Mouse (Mus musculus): Measurements from ENCODE around the gene Tent2. TPM values are rescaled to one million over a fixed set of nuclear protein-coding genes. Genes with fewer than 3 reads are reported as not detected.

Gene Tent2
- polyA plus RNA-seq, 1 experiment, result 10.9 TPM

DNA sequence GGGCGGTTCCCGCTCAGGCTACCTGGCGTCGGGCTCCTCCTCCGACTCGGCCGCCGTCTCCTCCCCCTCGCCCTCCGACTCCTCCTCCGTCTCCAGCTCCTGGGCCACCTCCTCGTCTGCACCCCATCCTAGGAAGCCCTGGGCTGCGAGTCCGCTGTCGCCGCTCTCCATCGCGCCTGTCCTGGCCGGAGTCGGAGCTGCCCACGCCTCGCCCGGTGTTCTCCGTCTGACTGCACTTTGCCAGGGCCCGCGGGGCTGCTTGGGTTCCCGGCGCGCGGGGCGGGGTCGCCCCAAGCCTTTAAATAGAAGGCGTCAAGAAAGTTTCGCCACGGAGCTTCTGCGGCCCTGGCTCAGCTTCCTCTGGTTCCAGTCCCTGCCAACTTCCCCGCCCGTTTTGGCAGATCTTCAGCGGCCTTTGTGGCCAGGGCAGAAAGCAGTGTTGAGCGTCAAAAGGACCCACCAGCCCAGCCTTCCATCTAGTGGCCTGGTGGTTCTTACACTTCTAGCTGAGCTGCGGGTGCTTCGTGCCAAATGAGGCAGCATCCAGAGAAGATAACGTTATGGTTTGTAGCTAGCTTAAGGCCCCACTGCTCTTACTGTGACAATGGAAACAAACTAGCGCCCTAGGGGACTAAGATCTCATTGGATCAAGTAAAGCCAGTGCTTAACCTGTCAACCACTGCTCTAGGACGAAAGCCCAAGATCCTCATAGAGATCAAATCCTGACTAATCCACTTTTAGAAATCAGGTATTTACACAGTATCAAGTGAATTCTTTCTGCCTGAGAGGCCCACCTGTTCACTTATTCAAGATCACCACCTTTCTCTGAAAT is 47.6 kb downstream of the Tent2 start, which contains the start of gene Cmya5:
TSS of gene Cmya5 (minus strand) at position 389 of the 832 bp plus-strand sequence.
- peak; percentile 50 for DNase-seq (ENCODE audit: low read depth, low spot score)
- WGBS, result 4% methylated on average over 45 of the region's 45 CpGs

DNA sequence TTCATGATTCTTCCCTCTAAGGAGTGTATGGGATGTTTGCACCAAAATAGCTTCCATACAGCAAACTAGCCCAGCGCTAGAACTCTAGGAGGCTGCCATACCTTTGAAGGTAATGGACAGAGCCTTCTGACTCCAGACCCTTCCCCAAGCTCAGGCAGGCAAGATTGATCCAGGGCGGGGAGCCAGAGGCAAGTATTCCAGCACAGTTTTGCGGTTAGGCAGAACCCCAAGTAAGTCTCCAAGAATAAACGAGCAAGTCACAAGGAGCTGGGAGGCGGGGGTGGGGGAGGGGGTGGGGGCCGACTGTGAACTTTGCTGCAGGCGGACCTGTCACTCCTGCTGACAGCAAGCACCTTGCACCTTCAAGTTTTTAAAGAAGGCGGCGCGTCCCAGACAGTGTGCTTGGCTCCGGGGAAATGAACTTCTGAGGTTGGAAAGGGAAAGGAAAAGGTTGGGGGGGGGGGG is 48.3 kb downstream of the Tent2 start:
- no peak for DNase-seq (ENCODE audit: low read depth, low spot score)
- WGBS, result 7% methylated on average over 11 of the region's 11 CpGs

DNA sequence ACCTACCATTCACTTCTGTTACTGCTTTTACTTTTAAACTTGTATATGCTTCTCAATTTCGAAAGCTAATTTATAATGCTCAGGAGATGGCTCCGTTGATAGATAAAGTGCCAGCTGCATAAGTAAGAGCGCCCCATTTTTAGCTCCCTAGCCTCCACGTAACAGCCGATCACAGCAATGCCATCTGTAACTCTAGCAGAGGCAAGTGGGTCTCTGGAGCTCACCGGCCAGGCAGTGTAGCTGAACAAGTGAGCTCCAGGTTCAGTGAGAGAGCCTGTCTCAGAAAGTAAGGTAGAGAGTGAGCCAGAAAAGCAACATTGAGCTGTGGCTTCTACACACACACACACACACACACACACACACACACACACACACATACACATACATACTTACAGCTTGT is 51.0 kb downstream of the Tent2 start:
- no peak for DNase-seq (ENCODE audit: low read depth, low spot score)
- 96% methylated on average over 6 of the region's 6 CpGs for WGBS

DNA sequence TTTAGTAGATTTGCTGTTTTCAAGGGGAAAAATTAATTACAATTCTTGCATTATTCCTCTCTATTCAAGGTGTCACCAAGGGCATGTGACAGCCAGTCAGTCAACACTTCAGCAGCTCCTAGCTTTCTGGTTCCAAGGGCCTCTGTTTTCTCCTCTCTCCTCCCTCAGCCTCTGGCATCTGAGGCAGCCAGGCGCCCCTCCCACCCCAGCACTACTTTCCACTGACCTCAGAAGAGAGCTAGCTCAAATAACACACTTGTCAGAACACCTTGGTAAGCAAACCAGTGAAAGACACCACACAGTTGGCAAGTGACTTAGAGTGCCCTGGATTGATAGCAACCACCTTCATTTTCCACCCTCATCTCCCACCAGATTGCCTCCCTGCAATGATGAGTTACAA is 54.1 kb downstream of the Tent2 start:
- no peak for DNase-seq (ENCODE audit: low read depth, low spot score)
- WGBS, result 48% methylated on average over 1 of the region's 1 CpGs

DNA sequence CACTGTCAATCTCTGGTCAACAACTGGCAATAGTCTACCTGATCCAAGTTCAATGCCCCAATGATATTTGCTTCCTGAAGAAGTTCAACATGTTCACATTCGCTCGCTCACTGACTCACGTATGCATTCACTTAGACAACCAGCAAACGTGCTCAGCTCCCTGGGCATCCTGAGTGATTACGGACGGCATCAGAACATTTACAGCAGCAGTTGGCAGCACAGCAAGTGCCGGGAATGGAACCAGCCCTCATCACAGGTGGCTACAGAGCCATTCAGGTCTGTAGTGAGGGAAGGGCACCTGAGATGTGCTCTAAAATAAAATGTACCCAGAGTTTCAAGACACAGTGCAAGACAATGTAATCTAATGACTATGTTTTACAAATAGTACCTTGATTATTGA is 55.1 kb downstream of the Tent2 start:
- no peak for DNase-seq (ENCODE audit: low read depth, low spot score)
- WGBS, result 83% methylated on average over 7 of the region's 7 CpGs

DNA sequence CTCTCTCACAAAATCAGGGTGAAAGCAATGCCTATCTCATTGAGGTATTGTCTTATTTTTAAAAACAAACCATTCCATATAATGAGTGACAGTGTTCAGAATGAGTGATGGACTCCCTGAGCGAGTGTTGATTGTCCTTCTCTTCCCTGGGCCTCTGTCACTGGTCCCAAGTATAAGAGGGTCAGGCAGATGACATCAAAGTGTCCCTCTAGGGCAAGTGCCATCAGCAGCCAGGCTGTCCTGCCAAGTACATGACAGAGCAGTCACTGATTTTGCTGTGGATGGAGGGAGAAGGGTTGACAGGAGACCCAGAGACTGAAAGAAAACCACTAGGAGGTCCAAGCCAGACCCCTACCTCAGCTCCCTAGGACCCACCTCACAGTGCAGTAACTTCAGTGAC is 55.9 kb downstream of the Tent2 start:
- no peak for DNase-seq (ENCODE audit: low read depth, low spot score)
- WGBS, result 92% methylated on average over 1 of the region's 1 CpGs

DNA sequence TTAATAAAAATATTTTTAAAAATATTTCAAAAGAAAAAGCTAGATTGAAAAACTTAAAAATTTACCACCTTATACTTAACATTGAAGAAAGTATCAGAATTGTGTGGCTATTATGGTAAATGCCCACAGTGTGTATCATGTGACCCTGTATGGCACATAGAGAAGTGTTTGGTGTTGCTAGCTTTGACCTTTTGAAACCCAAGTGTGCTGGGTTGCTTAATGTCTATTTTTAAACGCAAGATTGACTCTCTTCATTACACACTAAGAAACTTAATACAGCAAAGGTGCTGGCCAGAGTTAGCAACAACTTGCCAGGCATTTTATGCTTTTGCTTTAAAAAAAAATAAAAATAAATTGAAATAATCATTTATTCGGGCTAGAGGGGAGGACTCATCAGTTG is 56.7 kb downstream of the Tent2 start:
- no peak for DNase-seq (ENCODE audit: low read depth, low spot score)
- 74% methylated on average over 2 of the region's 2 CpGs for WGBS

DNA sequence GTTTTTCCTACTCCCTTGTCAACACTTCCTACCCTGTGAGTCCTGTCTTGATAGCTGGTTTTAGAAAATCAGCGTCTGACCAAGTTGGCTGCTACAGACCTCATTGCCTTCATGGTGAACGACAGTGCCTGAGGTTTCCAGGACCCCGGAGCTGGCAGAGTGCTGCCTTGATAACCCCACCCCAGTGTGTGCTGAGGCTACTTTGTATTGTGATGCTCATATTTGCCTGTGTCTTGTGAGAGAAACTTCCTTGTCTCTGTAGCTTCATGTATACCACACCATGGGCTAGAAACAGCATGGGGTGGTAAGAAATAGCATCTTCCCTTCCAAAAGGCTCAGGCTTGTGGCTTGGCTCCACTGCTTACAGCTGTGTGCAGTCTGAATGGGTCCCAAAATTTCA is 61.5 kb downstream of the Tent2 start:
- 87% methylated on average over 3 of the region's 3 CpGs for WGBS
- no peak for DNase-seq (ENCODE audit: low read depth, low spot score)

DNA sequence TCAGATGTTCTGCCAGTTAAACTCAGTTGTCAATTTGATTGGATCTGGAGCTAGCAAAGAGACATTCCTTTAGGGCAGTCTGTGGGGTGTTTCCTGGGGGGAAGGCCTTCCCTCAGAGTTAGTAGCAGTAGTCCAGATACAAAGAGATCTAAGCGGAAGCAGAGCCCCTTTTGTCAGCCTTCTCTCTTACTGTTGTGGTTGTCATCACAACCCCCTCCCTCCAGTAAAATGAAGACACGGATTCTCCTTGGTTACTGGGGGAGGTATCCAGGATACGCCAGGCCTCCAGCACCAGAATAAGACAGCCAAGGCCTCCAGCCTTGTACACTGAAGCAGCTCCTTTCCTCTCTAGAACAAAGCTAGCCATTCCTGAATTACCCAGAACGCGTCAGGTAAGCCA is 63.2 kb downstream of the Tent2 start:
- 90% methylated on average over 5 of the region's 5 CpGs for WGBS
- DNase-seq (ENCODE audit: low read depth, low spot score), result no peak

DNA sequence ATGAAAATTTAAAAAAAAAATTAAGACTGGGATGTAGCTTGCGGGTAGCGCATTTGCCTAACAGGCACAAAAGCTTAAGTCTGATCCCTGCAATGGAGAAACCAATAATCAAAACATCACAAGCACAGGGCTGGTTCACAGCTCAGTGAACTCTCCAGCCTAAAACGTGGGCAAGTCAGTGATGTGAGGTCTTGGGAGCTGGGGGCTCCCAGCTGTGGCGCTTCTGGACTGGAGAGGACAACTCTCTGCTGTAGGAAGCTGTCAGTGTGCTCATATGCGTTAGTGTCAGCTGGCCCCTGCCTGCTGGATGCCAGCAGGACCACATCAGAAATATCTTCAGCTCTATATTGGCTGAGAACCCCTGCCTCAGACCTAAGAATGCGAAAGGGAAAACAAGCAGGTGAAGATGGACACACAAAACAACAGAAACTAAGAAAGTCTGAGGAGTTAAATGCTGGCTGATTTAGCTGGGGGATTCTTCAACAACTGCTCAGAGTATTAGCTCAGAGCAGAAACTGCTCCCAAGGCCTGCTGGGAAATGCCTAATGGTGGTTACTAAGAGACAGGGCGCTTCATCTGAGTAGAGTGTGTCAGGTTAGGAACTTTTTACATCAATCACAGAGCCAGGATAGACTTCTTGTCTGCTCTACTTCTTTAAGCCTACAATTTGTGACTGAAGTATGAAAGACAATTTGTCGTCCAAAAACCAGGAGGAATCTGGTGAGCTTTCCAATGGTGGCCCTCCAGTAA is 63.9 kb downstream of the Tent2 start:
- DNase-seq (ENCODE audit: low read depth, low spot score), result no peak
- WGBS, result 77% methylated on average over 8 of the region's 8 CpGs

DNA sequence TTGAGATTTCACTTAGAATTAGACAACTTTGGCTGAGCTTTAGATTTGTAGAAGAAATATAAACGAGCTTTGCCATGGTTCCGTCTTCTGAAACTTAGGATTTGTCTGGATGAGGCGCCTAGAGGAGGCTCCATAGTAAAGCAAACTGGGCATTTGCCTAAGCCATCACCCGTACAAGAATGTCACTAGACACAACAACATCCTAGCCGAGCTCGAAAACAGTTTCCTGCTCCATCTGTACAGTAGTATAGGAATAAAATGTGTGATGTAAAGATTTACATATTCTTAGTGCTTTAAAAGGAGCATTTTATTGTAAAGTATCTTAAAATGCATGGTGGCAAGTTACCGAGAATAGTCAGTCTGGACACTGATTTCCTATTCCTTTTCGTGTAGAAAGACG is 69.9 kb downstream of the Tent2 start:
- 91% methylated on average over 9 of the region's 9 CpGs for WGBS

DNA sequence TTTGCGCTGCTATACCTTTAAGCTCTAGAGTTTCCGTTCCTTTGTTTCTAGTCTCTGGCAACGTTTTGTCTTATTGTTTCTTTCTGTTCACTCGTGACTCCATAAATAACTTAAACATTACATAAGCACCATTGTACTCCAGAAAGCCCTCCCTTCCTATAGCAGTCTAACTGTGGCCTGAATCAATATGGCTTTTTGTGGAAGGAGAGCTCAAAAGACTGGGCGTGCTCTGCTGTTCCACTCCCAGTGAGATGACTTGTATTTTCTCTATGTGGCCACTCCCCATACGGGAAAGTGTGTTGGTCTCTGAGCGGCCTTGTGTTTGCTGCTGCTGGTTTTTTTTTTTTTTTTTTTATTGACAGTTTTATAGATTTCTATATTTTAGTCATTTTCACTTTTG is 74.9 kb downstream of the Tent2 start:
- 36% methylated on average over 7 of the region's 7 CpGs for WGBS
- no peak for DNase-seq (ENCODE audit: low read depth, low spot score)

More for the DNA sequence above, 69.9 kb downstream of the Tent2 start:
- DNase-seq (ENCODE audit: low read depth, low spot score), result no peak

DNA sequence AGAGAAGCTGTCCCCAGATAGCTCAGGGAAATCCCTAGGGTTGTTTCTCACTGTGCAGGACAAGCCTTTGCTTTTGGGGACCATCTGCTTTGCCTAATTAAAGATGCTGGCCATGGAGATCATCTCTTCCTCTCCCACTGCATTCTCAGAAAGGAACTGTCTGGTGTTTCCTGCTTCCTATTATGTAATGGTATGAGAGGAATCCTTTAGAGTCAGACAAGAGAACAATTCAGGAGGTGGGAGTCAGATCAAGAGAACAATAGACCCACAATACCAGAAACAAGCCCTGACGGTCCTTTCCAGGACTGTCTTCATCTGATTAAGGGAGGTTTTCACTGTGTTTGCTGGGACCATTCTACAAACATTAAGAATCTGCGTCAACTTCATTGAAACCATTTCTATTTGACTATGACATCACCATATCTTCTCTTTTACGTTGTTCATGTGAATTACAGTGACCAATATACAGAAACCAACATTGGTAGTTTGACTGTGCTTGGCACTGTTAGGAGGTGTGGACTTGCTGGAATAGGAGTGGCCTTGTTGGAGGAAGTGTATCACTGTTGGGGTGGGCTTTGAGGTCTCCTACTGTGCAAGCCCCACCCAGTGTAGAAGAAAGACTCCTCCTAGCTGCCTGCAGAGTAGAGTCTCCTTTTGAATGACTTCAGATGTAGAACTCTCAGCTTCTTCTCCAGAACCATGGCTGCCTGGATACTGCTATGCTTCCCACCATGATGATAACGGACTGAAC is 89.7 kb downstream of the Tent2 start:
- no peak for DNase-seq (ENCODE audit: low read depth, low spot score)
- WGBS, result 78% methylated on average over 4 of the region's 4 CpGs

DNA sequence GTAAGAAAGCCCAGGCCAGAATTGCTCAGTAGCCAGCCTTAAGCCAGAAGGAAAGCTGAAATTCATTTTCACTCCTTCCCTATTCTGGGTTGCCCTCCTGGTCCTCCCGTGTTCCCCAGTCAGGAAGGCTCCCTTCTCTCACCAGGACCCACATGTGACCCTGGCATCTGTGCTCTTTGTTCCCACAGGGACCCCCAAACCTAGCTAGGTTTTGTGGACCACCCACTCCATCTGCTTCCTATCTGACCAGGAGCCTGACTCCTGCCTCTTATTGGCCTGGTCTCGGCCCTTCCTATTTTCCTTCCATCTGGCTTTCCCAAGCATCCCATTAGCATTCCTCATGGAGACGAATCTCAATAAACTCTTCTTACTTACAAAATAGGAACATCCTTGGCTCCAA is 93.6 kb downstream of the Tent2 start:
- DNase-seq (ENCODE audit: low read depth, low spot score), result no peak
- 87% methylated on average over 3 of the region's 3 CpGs for WGBS

DNA sequence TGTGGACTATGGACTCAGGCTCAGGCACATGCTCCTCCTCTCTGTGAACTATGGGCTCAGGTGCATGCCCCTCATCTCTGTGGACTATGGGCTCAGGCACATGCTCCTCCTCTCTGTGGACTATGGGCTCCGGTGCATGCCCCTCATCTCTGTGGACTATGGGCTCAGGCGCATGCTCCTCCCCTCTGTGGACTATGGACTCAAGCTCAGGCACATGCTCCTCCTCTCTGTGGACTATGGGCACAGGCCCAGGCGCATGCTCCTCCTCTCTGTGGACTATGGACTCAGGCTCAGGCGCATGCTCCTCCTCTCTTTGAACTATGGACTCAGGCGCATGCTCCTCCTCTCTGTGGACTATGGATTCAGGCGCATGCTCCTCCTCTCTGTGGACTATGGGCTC is 95.5 kb downstream of the Tent2 start:
- DNase-seq (ENCODE audit: low read depth, low spot score), result no peak
- 89% methylated on average over 6 of the region's 6 CpGs for WGBS

Other genes starting within 250 kb of the Tent2 start
- gene Cmya5, start 47.7 kb downstream of the Tent2 start, polyA plus RNA-seq (2012; rRNA removed), result 0.06 and 0.10 TPM in 2 replicates
- gene Homer1, start 107.2 kb upstream of the Tent2 start, polyA plus RNA-seq (2012; rRNA removed), result 2.2 and 3.5 TPM in 2 replicates

Measured in large intestine, adult 2 months (tissue).